Mouse (Mus musculus) heart, adult 9 months (tissue): ENCODE results near the gene Sik1.
A peak's percentile ranks its signal among the peaks of the same experiment; 100 is the strongest.
"Not testable (repeated sequence)": the region's sequence is repeated elsewhere in the genome, so short reads cannot be mapped to it uniquely, and the experiment has no call there.

Experiments
- DNase-seq, 2 experiments: peaks; one replicate each; pipeline ENCODE4 v3.0.0; 2022; ENCODE audit warnings: low spot score in 2 of 2

The Sik1 gene

GRCm38 (mm10) chr17:31855597-31856518 lies at the start of gene Sik1:
Sik1 (minus strand) TSS chr17:31855804.
- DNase-seq = peak; percentile 95 to 97

DNA sequence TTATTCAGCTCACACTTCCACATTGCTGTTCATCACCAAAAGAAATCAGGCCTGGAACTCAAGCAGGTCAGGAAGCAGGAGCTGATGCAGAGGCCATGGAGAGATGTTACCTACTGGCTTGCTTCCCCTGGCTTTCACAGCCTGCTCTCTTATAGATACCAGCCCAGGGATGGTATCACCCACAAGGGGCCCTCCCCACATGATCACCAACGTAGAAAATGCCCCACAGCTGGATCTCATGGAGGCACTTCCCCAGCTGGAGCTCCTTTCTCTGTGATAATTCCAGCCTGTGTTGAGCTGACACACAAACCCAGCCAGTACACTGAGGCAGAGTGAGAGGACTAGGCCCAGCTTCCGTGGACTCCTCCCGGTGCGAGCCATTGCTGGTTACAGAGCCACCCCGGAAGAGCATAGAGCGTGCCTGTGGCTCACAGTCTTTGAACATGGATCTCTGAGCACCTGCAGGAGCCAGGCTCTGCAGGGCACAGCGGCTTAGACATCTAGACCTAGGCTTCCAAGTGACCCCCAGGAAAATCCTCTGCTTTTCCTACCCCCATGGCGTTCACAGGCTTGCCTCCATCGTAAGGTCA lies 49.7 kb upstream of the Sik1 start:
- no peak for DNase-seq

- peak in 1 of 2 experiments; percentile 59 for DNase-seq
Measured at GRCm38 (mm10) chr17:31904036-31904435, 48.4 kb upstream of the Sik1 start.

DNA sequence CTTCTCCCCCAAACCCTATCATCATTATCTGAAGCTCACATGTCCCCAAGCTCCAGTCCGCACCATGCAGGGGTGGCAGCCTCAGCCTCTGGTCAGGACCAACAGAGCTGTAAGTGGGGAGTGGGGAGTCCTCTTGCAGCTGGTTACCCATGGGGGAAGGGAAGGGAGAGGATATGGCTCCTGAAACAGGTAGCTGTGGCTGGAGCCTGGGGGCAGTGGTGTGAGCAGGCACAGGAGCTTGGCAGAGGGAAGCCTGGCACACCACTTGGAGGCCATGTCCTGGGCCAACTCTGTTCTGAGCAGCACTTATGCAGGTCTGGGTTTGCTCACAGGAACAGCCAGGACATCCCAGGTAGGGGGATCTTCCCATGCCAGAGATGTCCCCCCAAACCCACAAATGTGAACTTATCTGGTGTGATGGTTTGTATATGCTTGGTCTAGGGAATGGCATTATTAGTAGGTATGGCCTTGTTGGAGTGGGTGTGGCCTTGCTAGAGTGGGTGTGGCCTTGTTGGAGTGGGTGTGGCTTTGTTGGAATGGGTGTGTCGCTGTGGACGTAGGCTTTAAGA lies 47.1 kb upstream of the Sik1 start:
- DNase-seq = no peak

DNA sequence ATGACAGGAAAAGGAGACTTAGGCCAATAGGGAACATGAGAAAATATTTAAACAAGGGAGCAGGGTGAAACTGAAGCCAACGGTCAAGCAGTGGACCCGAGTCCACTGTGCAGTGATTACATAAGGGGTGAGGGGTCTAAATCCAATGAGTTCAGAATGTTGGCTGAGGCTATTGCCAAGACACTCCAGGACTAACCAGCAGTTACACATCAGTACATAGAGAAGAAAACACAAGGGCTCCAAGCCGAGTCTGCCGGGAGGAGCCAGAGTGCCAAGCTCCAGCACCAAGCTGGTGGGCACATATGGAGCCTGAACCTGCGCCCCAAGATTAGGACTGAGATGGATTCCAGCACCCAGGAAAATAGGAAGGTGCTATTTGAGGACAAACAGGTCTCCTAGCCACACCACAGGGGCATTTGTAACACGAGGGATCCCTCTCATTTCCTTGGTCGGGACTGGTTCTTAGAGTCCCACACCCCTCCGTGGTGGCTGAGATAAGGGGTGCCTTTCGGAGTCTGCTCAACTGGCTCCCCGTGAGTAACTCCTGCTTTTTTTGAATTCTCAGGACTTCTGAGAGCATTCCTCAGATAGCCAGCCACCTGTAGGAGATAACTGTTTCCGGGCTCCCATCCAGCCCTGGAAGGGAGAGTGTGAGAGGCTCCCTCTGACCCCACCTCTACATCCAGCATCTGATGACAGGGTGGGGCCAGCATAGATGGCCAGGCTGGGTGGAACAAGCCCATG lies 46.0 kb upstream of the Sik1 start:
- peak in 1 of 2 experiments; percentile 62 for DNase-seq

DNA sequence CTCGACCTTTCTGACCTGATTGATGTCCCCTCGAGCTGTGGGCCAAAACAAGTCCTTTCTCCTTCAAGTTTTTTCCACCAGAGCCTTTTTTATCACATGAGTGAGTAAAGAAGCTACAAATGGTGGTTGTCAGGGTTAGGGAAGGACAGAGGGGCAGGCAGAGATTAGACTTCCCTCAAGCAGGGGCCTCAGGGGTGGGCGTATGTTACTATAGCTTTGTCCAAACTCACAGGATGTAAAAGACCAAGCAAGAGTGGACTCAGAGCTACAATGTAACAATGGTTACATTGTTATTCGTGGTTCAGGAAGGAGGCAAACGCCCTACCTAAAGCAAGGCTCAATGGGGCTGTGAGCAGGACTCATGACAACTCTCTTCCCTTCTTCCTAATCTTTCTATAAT lies 43.3 kb upstream of the Sik1 start:
- DNase-seq = no peak

- DNase-seq = no peak
Measured at GRCm38 (mm10) chr17:31897186-31897793, 41.7 kb upstream of the Sik1 start.

DNA sequence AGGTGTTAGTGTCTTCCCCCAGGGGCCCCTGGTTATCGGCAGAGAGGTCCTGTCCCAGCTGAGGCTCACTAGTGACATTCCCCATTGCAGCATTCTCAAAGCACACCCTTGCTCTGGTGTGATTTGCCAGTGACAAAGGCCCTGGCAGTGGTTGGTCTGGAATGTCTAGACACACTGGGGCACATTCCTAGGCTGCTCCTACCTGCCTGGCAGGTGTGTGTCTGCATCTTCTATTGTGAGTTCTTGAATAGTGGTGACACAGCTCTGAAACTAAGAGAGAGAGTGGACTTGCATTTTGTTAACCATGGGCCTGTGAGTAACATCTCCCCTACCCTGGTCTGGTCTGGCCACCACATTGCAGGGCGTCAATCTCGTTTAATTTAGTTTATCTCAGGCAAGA lies 41.1 kb upstream of the Sik1 start:
- no peak for DNase-seq

- DNase-seq = no peak
Measured at GRCm38 (mm10) chr17:31896311-31896710, 40.7 kb upstream of the Sik1 start.

DNA sequence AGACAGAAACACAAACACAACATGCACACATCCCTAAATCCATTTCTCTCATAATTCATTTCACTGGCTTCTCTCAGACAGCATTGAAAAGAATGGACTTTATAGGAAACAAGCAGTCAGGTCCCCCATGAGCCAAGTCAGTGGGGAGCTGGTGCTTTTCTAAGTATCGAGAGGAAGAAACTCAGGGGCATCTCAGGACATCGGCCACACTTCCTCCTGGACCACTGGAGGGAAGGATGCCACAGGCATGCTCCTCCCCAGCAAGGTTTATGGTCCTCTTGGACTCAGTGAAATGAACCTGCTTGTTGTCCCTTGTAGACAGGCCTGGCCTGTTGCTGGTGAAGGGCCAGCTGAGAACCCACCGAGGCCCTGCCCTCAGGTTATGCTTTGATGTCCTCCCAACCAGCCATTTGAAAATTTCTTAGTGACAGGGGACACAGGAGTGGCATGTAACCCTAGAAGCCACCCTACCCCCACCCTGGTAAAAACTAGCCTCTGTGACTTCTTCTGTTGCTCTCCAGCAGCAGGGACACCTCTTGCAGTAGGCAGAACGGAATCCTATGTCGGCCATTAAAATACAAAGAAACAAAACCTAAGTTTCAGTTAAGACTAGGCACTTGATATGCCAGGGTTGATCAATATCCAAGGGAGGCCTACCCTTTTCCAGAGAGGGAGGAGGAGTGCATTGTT lies 37.9 kb upstream of the Sik1 start:
- no peak for DNase-seq

DNA sequence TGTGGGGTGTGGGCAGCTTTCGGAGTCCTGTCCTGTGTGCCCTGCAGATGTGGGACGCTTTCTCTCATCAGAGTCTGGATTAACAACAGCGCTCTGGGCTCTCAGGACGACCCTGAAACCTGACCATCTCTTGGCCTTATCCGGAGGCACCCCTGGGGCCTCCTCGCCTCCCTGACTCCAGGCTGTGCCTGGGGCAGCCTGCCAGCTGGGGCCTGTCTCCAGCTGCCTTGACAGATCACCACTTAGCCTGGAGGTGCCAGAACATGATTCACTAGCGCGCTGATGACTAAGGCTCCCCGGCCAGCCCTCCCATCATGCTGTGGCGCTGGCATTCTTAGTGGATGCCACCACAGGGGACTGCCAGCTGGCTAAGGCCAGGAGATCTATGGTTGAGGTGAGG lies 37.1 kb upstream of the Sik1 start:
- DNase-seq = peak; percentile 88 to 89

GRCm38 (mm10) chr17:31891858-31892257 lies 36.3 kb upstream of the Sik1 start:
- no peak for DNase-seq

- no peak for DNase-seq
Measured at GRCm38 (mm10) chr17:31890311-31890951, 34.8 kb upstream of the Sik1 start.

DNA sequence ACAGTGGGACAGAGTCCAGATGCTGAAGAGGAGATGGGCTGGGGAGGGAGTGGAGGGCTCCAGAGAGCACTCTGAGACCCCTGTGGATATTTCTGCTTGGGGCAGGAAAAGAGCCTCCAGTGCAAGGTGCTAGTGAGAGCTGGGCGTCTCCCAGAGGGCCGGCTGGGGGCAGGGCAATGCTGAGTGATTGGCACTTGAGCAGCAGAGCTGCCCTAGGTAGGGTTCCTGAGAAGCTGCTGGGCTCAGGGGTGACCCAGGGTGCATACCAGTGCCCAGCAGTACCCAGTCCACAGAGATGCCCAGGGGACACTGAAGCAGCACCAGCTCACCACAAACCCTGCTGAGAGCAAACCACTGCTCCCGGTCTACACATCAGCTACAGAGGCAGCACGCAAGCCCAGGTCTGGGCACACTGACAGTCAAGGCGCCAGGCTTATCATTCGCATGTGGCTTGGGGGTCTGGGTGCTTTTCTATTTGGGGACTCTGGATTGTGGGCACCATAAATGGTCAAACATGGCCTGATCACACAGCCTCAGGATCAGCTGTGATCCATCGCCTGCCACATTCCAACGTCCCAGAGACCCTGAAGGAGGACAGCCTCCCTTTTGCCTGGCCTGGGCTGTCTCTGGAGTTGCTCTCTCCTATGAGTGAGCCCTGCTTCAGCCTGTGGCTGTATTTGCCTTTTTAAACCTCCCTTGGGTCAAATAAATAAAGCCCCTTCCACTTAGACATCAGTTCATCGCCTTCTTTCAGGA lies 34.0 kb upstream of the Sik1 start:
- no peak for DNase-seq

GRCm38 (mm10) chr17:31888540-31888939 lies 32.9 kb upstream of the Sik1 start:
- DNase-seq = no peak

GRCm38 (mm10) chr17:31884676-31885075 lies 29.1 kb upstream of the Sik1 start:
- not testable (repeated sequence) for DNase-seq

GRCm38 (mm10) chr17:31879406-31879805 lies 23.8 kb upstream of the Sik1 start:
- DNase-seq = no peak

DNA sequence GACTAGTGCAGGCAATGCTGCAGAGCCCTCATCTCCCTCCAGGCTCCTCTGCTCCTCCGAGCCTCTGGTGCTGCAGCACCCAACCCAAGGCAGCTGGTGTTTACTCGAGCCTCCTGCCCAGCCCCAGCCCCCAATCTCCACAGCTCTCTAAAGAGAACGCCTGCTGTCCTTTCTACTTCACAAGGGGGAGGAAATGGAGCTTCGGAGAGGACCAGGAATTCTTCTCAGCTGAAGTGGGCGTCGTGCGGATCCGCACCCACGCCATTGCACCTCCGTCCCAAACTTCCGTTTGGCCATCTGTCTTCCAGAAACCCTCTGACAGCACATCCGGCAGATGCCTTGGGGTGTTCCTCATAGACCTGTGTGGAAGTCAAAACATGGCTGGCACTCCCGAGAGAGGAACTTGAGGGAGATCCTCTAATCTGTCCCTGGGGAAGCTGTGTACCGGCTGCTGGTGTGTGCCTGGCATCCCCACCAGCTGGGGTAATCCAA lies 22.1 kb upstream of the Sik1 start:
- no peak for DNase-seq

- no peak for DNase-seq
Measured at GRCm38 (mm10) chr17:31877181-31877581, 21.6 kb upstream of the Sik1 start.

DNA sequence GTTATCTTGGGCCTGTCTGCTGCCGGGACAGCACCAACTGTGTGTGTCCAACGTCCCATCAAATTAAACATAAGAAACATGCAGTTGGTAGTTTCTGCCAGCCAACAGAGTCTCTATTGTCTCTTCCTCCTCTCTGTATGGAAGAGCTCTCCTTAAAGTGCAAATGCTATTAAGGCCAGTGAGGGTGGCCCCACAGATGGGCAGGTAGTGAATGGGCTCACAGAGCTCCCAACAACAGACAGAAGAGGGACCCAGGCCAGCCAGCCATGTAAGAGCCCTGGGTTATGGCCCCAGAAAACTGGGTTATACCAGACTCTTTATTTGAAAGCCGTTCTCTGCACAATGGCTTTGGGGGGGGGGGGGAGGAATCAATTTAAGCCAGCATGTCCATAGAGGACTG lies 21.2 kb upstream of the Sik1 start:
- no peak for DNase-seq
